Mouse (Mus musculus) midbrain, embryonic 15.5 days (tissue): Measurements from ENCODE around the gene Exoc4. TPM values are rescaled to one million over a fixed set of nuclear protein-coding genes. Genes with fewer than 3 reads are reported as not detected.

Source experiments
- ATAC-seq: fragments of 200-750 bp; cut with Nextera tagmentation; replicated peaks from 2 replicates; pipeline ENCODE4 v1.8.0; 2017; ENCODE audit warnings: moderate TSS enrichment
- H3K27ac ChIP-seq: fragments of 300-500 bp; sonication (generic); 2 replicates; pipeline ENCODE4 v1.5.1; 2015; ENCODE audit warnings: mild to moderate bottlenecking, inconsistent platforms
- H3K27me3 ChIP-seq: fragments of 300-500 bp; sonication (generic); replicated peaks from 2 replicates; pipeline ENCODE4 v1.6.1; 2015; ENCODE audit warnings: inconsistent platforms
- H3K36me3 ChIP-seq: fragments of 300-500 bp; sonication (generic); replicated peaks from 2 replicates; pipeline ENCODE4 v1.6.1; 2015; ENCODE audit warnings: inconsistent platforms
- H3K4me1 ChIP-seq: fragments of 300-500 bp; sonication (generic); 2 replicates; pipeline ENCODE4 v1.6.1; 2015; ENCODE audit warnings: inconsistent platforms
- H3K4me2 ChIP-seq: fragments of 300-500 bp; sonication (generic); 2 replicates; pipeline ENCODE4 v1.6.1; 2015; ENCODE audit warnings: inconsistent platforms, mild to moderate bottlenecking, moderate library complexity
- H3K4me3 ChIP-seq: fragments of 300-500 bp; sonication (generic); 2 replicates; pipeline ENCODE4 v1.5.1; 2015; ENCODE audit warnings: mild to moderate bottlenecking, inconsistent platforms
- H3K9ac ChIP-seq: fragments of 300-500 bp; sonication (generic); 2 replicates; pipeline ENCODE4 v1.6.1; 2015; ENCODE audit warnings: mild to moderate bottlenecking, inconsistent platforms
- H3K9me3 ChIP-seq: fragments of 300-500 bp; sonication (generic); 2 replicates; pipeline ENCODE4 v1.6.1; 2016; ENCODE audit warnings: inconsistent platforms
- WGBS: fragments of 180-500 bp; shearing (Covaris S2); methylation state at CpG from one replicate; pipeline ENCODE4 v1.1.7; 2015; ENCODE audit warnings: mixed read lengths; 5-methylcytosine and 5-hydroxymethylcytosine counted together
- polyA plus RNA-seq: library from polyadenylated mRNA; unstranded; fragments of >200 nt; fragmentation: Nextera tagmentation; extraction: Ambion mirVana; gene quantifications from 2 replicates; pipeline ENCODE4 v1.2.1, GENCODE M21; 2015

Exoc4 gene
- polyA plus RNA-seq, 1 experiment from 2014 or later = 57.8 TPM

DNA sequence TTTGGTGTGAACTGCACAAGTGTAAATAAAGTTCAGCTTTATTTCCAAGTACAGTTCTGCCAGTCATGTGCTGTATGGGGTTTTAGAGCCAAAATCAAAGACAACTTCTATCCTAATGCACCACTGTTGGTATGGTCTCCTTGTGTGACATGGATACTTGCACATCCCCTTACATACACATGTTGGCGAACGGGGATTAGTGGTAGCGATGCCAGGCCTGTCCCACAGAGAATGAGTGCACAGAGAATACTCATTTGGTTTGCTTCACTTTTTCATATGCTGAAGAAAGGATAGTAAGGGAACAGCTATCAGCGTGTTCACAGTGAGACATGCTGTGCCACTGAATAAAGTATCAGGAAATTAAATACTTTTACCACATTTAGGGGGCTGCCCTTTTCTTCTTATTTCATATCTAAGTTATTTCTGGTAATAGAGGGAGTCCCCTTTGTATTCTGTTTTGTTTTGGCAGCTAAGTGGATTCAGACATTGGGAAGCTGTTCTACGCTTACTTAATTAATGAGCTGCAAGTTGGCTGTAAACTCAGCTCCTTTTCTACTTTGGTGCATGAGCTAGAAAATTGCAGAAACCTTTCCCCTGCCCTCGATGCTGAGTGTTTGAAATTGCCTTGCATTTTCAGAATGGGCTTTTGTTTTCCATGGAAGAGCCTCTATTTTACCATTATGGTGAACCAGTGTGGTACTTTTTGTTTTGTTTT lies 247.4 kb downstream of the Exoc4 start:
- 0 out of 2 replicates have a peak, but pooled peaks cover 5% of the 10 kb centered on the region for H3K4me1 ChIP-seq
- H3K36me3 ChIP-seq = no peaks in the 10 kb centered on the region
- H3K4me3 ChIP-seq = no peak overlapping the region
- H3K9ac ChIP-seq = no peak overlapping the region
- H3K4me2 ChIP-seq = no peak overlapping the region
- H3K27me3 ChIP-seq = no peaks in the 10 kb centered on the region
- peak overlapping the region; percentile 44; the same call in 1 of the 2 replicates for H3K27ac ChIP-seq
- H3K9me3 ChIP-seq = no peaks in the 10 kb centered on the region
- ATAC-seq = no peak
- WGBS = 42% methylated on average over 6 of the region's 6 CpGs

DNA sequence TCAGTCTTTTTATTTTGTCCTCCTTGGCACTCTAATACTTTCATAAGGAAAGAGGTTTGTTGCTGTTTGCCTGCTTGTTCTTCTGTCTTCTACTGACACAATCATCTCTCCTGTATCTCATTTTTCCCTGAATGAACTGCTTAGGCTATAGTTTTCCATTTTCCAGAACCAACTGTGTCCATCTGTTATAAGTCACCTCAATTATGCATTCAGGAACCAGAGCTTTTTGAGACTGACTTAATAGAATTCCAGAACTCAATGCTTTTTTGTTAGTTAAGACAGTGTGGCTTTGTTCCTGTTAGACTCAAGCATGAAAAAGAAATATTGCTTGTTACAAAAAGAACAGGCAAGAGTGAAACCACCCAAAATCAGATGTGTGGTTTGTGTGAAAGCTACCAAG lies 248.5 kb downstream of the Exoc4 start:
- no peak overlapping the region for H3K9ac ChIP-seq
- no peak for ATAC-seq
- no peak overlapping the region for H3K27ac ChIP-seq
- no peak overlapping the region for H3K4me2 ChIP-seq
- no peak overlapping the region for H3K4me3 ChIP-seq
- H3K27me3 ChIP-seq = no peaks in the 10 kb centered on the region
- H3K9me3 ChIP-seq = no peaks in the 10 kb centered on the region
- no peaks in the 10 kb centered on the region for H3K36me3 ChIP-seq
- H3K4me1 ChIP-seq = 0 out of 2 replicates have a peak, but pooled peaks cover 5% of the 10 kb centered on the region

DNA sequence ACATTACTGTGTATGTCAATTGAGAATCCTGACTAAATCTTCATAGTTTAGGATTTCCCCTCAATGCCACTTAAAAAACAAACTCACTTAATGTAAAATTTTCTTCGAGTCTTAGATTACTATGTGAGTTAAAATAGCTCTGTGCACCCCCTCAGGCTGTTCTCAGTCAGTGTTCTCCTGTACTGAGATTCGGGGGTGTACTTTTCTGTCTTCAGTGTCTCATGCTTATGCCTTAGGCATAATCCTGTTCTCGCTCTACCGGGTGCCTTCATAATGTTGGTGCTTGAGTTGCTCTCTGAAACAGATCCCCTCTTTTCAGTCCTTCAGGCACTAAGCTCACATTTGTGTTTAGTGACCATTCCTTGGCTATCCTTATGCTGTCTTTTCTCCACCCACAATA lies 253.5 kb downstream of the Exoc4 start:
- Histone ChIP-seq H3K9ac (no peak overlapping the region), H3K27ac (no peak overlapping the region), H3K27me3 (no peaks in the 10 kb centered on the region), H3K4me2 (no peak overlapping the region), H3K4me1 (0 out of 2 replicates have a peak, but pooled peaks cover 1% of the 10 kb centered on the region), H3K4me3 (no peak overlapping the region), H3K36me3 (no peaks in the 10 kb centered on the region), H3K9me3 (no peaks in the 10 kb centered on the region)
- no peak for ATAC-seq
- 45% methylated on average over 4 of the region's 4 CpGs for WGBS

DNA sequence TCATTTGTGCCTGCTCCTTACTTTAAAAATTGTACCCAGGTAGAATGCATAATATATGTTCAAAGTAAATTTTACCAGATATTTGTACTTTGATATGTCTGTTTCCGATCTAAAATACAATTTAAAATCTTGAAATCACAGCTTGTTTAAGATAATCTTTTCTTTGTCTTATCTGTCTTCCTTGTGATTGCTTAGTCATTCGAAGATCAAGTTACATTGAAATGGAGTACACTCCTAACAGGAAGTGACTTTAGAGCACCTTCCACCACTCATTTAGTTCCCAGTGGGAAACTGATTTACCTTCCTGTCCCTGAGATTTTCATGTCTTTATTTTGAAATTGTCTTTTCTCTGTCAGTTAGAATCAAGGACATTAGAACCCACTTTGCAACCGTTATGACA lies 254.5 kb downstream of the Exoc4 start:
- H3K4me2 ChIP-seq = no peak overlapping the region
- no peaks in the 10 kb centered on the region for H3K4me1 ChIP-seq
- H3K27ac ChIP-seq = no peak overlapping the region
- no peak for ATAC-seq
- H3K4me3 ChIP-seq = no peak overlapping the region
- H3K36me3 ChIP-seq = no peaks in the 10 kb centered on the region
- WGBS = 88% methylated on average over 3 of the region's 3 CpGs
- no peak overlapping the region for H3K9ac ChIP-seq
- H3K9me3 ChIP-seq = no peaks in the 10 kb centered on the region
- no peaks in the 10 kb centered on the region for H3K27me3 ChIP-seq

DNA sequence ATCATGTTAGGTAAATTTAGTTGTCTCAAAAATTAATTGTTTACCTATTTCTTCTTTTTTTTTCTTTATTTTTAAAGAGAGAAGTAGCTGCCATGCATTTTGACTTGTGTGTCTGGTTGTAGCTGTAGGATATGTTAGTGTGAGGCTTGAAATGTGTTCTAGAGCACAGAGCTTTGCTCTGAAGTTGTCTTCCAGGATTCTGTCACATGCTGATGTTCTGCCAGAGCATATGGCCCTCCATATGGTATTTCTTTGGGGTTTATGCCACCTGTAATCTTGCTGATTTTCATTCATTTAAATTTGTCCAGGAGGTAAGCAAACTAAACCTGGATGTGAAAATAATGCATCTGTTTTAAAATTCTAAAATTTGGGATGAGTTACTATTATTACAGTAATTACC lies 258.2 kb downstream of the Exoc4 start:
- Histone ChIP-seq H3K27me3 (no peaks in the 10 kb centered on the region), H3K27ac (no peak overlapping the region), H3K4me1 (no peaks in the 10 kb centered on the region), H3K9ac (no peak overlapping the region), H3K4me2 (no peak overlapping the region), H3K9me3 (no peaks in the 10 kb centered on the region), H3K4me3 (no peak overlapping the region), H3K36me3 (no peaks in the 10 kb centered on the region)
- ATAC-seq = no peak

DNA sequence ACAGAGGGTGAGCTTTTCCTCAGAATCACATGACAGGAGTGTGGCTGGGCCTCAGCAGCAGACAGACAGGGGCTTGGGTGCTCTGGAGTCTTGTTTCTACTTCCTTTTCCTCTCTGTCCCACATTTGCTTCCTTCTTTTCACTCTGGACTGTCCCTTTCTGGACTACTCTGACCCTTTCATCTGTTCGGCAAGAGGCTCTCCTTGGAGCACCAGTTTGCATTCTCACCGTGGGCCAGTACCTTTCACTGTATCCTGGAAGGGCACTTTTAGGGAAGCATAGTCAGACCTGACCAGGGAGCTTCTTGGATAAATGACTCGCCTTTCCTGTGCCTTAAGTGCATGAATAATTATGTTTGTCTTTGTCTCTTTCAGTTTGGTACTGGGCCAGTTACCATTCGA lies 266.5 kb downstream of the Exoc4 start:
- H3K9me3 ChIP-seq = no peaks in the 10 kb centered on the region
- H3K4me3 ChIP-seq = no peak overlapping the region
- H3K4me1 ChIP-seq = no peaks in the 10 kb centered on the region
- H3K9ac ChIP-seq = no peak overlapping the region
- H3K27ac ChIP-seq = no peak overlapping the region
- no peaks in the 10 kb centered on the region for H3K27me3 ChIP-seq
- no peaks in the 10 kb centered on the region for H3K36me3 ChIP-seq
- WGBS = 57% methylated on average over 4 of the region's 4 CpGs
- no peak for ATAC-seq
- H3K4me2 ChIP-seq = no peak overlapping the region

DNA sequence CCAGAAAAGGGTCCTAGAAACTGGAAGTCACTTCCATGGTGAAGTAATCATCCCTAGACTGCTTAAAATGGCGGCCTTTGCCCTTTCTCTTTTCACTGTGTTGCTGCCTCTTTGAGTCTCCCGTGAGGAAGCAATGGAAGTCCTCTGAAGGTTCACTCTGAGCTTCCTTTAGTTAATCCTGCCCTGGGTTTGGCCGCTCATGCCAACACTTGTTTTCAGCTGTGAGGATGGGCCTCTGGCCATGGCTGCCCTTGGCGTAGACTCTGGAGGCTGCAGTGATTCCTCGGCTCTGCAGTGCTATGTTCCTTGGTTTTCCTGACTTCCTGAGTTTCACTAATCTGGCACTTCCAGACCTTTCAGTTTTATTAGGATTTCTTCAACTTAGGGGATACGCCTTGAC lies 267.9 kb downstream of the Exoc4 start:
- H3K4me2 ChIP-seq = no peak overlapping the region
- H3K9me3 ChIP-seq = no peaks in the 10 kb centered on the region
- H3K36me3 ChIP-seq = no peaks in the 10 kb centered on the region
- no peaks in the 10 kb centered on the region for H3K27me3 ChIP-seq
- H3K4me3 ChIP-seq = no peak overlapping the region
- ATAC-seq = no peak
- 85% methylated on average over 6 of the region's 6 CpGs for WGBS
- no peaks in the 10 kb centered on the region for H3K4me1 ChIP-seq
- H3K9ac ChIP-seq = no peak overlapping the region
- no peak overlapping the region for H3K27ac ChIP-seq

DNA sequence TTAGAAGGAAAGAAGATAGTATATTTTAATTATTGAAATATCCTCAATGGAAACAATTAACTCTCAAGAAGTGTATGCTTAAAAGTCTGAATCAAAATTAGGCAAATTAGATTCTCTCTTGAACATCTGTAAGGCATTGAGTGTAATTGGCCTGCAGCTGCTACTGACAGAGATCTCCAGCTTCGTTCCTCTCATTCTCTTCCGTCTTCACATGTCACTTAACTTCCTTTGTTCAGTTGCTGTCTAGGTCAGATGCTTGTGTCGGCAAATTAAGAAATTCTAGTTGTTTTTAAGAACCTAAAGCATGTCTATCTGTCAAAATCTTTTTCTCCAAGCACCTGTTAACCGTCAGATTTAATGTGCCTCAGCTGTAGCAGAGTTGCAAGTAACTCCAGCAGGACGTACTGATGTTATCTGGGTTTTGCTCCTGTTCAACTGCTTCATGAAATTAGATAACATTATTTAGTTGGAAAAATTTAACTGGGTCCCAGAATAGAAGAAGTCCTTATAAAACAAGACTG lies 269.1 kb downstream of the Exoc4 start:
- ATAC-seq = no peak
- 44% methylated on average over 5 of the region's 5 CpGs for WGBS
- Histone ChIP-seq H3K36me3 (no peaks in the 10 kb centered on the region), H3K4me3 (no peak overlapping the region), H3K4me1 (no peaks in the 10 kb centered on the region), H3K9me3 (no peaks in the 10 kb centered on the region), H3K9ac (no peak overlapping the region), H3K4me2 (no peak overlapping the region), H3K27me3 (no peaks in the 10 kb centered on the region), H3K27ac (no peak overlapping the region)

DNA sequence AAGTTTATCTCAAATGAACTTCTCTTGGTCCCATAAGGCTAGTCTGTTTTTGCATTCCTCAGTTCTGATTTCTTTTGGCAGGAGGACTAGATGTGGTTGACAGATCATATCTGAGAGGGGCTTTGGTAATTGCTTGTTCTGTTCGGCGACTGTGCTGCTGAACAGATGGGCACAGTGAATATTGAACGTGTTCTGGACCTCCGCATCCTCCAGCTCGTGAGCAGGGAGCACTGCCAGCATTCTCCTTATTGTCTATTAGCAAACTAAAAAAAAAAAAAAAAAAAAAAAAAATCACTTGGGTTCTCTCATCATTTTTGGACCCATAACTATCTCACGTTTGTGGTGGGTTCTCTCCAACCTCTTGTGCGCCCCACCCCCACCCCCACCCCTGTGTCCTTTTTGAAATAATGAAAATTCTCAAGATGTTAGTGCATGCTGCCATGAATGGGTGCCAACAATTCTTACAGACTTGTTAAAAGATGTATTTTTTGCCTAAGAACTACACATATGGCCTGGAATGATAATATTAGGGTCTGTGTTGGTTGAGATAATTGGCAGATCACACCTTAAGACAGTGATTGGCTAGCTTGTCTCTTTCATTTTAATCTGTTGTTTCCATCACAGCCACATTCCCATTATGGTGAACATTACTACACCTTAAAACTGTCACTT lies 276.9 kb downstream of the Exoc4 start:
- Histone ChIP-seq H3K27me3 (no peaks in the 10 kb centered on the region), H3K4me2 (no peak overlapping the region), H3K9me3 (no peaks in the 10 kb centered on the region), H3K4me3 (no peak overlapping the region), H3K9ac (no peak overlapping the region), H3K27ac (no peak overlapping the region), H3K36me3 (no peaks in the 10 kb centered on the region), H3K4me1 (no peaks in the 10 kb centered on the region)
- no peak for ATAC-seq
- 66% methylated on average over 7 of the region's 7 CpGs for WGBS

DNA sequence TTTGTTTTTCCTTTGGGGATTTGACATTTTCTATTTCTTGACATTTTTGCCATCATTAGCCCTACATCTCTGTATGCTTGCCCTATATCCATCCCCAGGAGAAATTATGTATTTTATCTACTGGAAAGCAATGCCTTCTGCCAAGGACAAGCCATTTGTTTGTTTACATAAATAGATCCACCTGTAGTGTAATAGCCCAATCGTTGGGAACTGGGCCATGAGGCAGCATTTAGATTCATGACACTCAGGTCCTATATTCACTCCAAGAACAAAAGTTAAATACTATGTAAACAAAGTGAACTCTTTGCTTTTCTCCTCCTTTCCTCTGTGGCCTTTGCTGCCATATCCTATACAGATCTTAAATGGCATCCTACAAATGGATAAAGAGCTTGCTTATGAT lies 291.5 kb downstream of the Exoc4 start:
- Histone ChIP-seq H3K27ac (no peak overlapping the region), H3K4me3 (no peak overlapping the region), H3K4me2 (no peak overlapping the region), H3K27me3 (no peaks in the 10 kb centered on the region), H3K36me3 (no peaks in the 10 kb centered on the region), H3K9me3 (no peaks in the 10 kb centered on the region), H3K4me1 (no peaks in the 10 kb centered on the region), H3K9ac (no peak overlapping the region)
- 74% methylated on average over 1 of the region's 1 CpGs for WGBS
- no peak for ATAC-seq

DNA sequence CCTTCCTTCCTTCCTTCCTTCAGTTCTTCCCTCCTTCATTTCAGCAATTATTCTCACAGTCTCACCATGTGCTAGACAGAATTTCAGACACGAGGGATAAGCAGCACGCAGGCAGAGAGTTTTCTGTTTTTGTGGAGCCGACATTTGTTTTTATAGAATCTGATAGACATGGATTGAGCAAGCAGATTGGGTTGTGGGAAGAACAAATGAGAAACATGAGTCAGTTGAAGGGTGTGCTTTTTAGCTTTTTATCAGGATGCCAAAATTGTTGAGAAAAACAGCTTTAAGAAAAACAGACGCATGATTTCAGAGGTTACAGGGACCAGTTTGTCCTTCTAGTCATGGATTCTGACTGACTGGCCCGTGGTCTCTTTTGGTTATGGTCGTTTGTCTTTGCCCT lies 293.8 kb downstream of the Exoc4 start:
- H3K4me2 ChIP-seq = no peak overlapping the region
- H3K9me3 ChIP-seq = no peaks in the 10 kb centered on the region
- H3K4me3 ChIP-seq = no peak overlapping the region
- 87% methylated on average over 6 of the region's 6 CpGs for WGBS
- H3K27ac ChIP-seq = no peak overlapping the region
- H3K4me1 ChIP-seq = no peaks in the 10 kb centered on the region
- no peak overlapping the region for H3K9ac ChIP-seq
- no peaks in the 10 kb centered on the region for H3K27me3 ChIP-seq
- no peak for ATAC-seq
- H3K36me3 ChIP-seq = no peaks in the 10 kb centered on the region

DNA sequence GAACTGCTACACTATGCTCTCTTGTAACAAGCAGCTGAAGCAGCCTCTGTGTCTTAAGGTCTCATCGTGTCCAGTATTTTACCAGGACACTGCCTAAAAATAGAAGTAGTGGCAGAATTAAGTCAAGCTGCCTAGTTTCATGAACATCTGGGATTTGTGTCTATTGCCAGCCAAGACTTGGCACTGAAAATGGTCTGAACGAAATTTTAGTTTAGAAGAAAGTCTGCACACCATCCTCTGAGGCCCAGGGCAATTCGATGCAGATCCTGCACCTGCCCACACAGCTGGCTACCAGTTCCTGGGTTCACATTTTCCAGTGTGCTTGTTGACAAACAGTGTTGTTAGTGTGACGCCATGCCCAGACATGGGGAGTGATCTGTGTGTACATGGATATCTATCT lies 303.0 kb downstream of the Exoc4 start:
- Histone ChIP-seq H3K4me1 (peaks cover 6% of the 10 kb centered on the region; the same call in 1 of the 2 replicates), H3K27ac (no peak overlapping the region), H3K4me2 (no peak overlapping the region), H3K9me3 (no peaks in the 10 kb centered on the region), H3K27me3 (no peaks in the 10 kb centered on the region), H3K36me3 (no peaks in the 10 kb centered on the region), H3K4me3 (no peak overlapping the region), H3K9ac (no peak overlapping the region)
- ATAC-seq = no peak; the same call in 1 of the 2 replicates
- WGBS = 82% methylated on average over 4 of the region's 4 CpGs

DNA sequence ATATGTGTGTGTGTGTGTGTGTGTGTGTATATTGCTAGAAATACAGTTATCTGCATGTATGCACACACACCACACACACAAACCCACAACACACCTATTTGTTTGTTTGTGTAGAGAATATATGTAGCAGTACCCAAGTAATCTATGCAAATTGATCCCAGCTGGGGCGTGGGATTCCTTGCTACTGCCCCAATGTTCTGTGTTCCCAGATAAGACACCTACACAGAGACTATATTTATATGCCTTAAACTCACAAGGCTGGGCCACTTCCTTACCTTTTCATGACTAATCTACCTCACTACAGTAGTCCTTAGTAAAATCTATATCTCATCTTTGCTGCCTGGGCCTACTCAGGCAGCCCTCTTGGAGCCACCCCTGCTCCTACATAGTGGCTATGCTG lies 312.0 kb downstream of the Exoc4 start:
- 84% methylated on average over 1 of the region's 1 CpGs for WGBS
- H3K36me3 ChIP-seq = no peaks in the 10 kb centered on the region

More for the DNA sequence above, 312.0 kb downstream of the Exoc4 start:
- Histone ChIP-seq H3K4me3 (no peak overlapping the region), H3K9me3 (no peaks in the 10 kb centered on the region), H3K9ac (no peak overlapping the region), H3K4me1 (no peaks in the 10 kb centered on the region), H3K27ac (no peak overlapping the region), H3K27me3 (no peaks in the 10 kb centered on the region), H3K4me2 (no peak overlapping the region)
- ATAC-seq = no peak
